Mouse (Mus musculus) erythroblast, embryonic 14.5 days (primary cell): ENCODE results near the gene Igbp1.

Experiments
- GATA1 ChIP-seq: IDR thresholded peaks from 2 replicates; pipeline ENCODE4 v1.6.1; 2012; ENCODE audit warnings: low read length, inconsistent platforms, mixed read lengths
- TAL1 ChIP-seq: IDR thresholded peaks from 3 replicates; pipeline ENCODE4 v1.6.1; 2012; ENCODE audit warnings: low read length, inconsistent platforms, mixed read lengths

- no peak for TF ChIP-seq TAL1
- TF ChIP-seq GATA1, result no peak
Observed at GRCm38 (mm10) chrX:100470126-100470525, 24.0 kb upstream of the Igbp1 start.
